Mouse (Mus musculus) cerebellum, adult 2 months (tissue): ENCODE results near the gene Elmod2. TPM values are rescaled to one million over a fixed set of nuclear protein-coding genes. Genes with fewer than 3 reads are reported as not detected.

ENCODE experiments used
- DNase-seq, 2 experiments: peaks; one replicate each; pipeline ENCODE4 v3.0.0; 2021
- H3K27ac ChIP-seq: fragments of 200-500 bp; 2 replicates; pipeline ENCODE4 v1.5.1; 2012; ENCODE audit warnings: low read length, control low read depth, inconsistent platforms; ENCODE audit not compliant: insufficient read depth
- H3K27me3 ChIP-seq: fragments of 200-500 bp; 2 replicates; pipeline ENCODE4 v1.6.1; 2012; ENCODE audit warnings: inconsistent platforms, mild to moderate bottlenecking, low read length, moderate library complexity; ENCODE audit not compliant: control insufficient read depth, insufficient read depth
- H3K4me1 ChIP-seq: fragments of 200-500 bp; 2 replicates; pipeline ENCODE4 v1.6.1; 2011; ENCODE audit warnings: low read length; ENCODE audit not compliant: control insufficient read depth, insufficient read depth
- H3K4me3 ChIP-seq: fragments of 200-500 bp; replicated peaks from 2 replicates; pipeline ENCODE3; 2011; ENCODE audit warnings: mild to moderate bottlenecking, low read depth, low read length, control low read depth; ENCODE audit not compliant: insufficient read depth
- CTCF ChIP-seq: fragments of 200-500 bp; IDR thresholded peaks from 2 replicates; pipeline ENCODE4 v1.5.1; 2011; ENCODE audit warnings: low read depth, mild to moderate bottlenecking, control low read depth, low read length, moderate library complexity, borderline replicate concordance; ENCODE audit not compliant: insufficient read depth
- POLR2A ChIP-seq: fragments of 200-500 bp; IDR thresholded peaks from 2 replicates; pipeline ENCODE4 v1.6.1; 2011; ENCODE audit warnings: low read length, control low read depth, borderline replicate concordance; ENCODE audit not compliant: insufficient read depth
- whole genome bisulfite sequencing: fragments of 180-500 bp; shearing (Covaris S2); methylation state at CpG from one replicate; pipeline ENCODE4 v1.1.7; 2018; 5-methylcytosine and 5-hydroxymethylcytosine counted together
- polyA plus RNA-seq: library from polyadenylated mRNA; depleted of rRNA; stranded (reverse); fragments of >200 nt; gene quantifications from 2 replicates; pipeline ENCODE4 v1.2.3, GENCODE M21; 2012; rRNA removed

Elmod2 gene
- polyA plus RNA-seq: 11.9 and 12.8 TPM in 2 replicates

DNA sequence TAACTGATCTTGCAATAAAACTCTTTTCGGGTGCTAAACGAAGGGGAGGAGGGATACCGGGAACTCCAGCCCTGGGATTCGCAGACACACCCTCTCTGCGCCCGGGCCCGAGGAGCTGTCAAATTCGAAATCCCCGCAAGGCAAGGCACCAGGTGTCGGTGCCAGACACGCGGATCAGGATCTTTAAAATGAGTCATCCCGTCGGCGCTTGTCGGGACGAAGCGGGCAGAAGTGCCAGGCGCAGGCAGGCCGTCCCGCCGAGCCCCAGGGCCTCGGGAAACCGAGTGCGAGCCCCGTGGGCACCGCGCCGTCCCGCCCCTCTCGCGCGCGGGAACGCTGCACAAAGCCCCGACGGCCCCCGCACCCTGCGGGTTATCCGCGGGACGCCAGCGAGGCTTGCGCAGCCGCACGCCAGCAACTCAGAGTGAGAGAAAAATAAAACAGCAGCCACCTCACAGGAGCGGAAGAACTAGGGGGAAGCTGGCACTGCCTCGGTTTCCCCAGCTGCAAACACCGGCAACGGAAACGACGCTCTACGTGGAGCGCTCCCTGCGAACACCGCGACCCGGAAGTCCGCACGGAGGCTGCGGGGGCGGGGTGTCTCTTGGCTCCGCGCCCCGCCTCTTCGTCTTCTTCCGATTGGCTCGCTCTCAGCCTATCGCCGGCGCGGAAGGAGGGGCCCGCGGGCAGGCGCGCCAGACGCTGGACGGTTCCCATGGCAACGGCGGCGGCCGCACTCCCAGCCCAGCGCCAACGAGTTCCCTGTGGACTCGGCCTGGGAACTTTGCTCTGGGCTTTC is at the start of gene Elmod2:
Elmod2 (minus strand) TSS at position 588 of the 799 bp plus-strand sequence.
- H3K4me1 ChIP-seq: no peaks in the 10 kb centered on the region
- H3K27me3 ChIP-seq: no peaks in the 10 kb centered on the region
- H3K27ac ChIP-seq: peak within 1 kb of the TSS; percentile 52
- peak; percentile 96 to 97 for DNase-seq
- H3K4me3 ChIP-seq: peak within 1 kb of the TSS; percentile 80
- under 1% methylated on average over 85 of the region's 85 CpGs for WGBS
- TF ChIP-seq POLR2A (peak; percentile 76; the same call in 1 of the 2 replicates), CTCF (no peak)

DNA sequence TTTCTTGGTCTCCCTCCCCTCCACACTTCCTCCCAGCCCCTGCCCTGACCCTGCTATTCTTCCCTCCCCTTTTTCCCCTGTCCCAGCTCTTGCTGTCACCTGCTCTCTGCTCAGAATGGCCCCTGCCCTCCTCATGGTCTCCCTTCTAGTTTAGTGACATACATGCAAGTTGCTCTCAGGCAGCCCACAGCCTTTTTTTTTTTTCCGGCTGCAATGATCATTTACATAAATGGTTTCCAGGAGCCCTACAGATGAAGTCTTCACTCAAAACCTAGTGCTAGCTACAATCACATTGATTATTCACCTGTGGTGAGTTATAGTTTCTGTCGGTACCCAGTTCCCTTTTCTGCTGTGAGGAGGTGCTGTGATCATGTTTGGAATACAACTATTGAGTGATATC is 48.7 kb upstream of the Elmod2 start:
- no peak overlapping the region for H3K4me3 ChIP-seq
- H3K4me1 ChIP-seq: no peaks in the 10 kb centered on the region
- 74% methylated on average over 2 of the region's 2 CpGs for WGBS
- H3K27ac ChIP-seq: no peak overlapping the region
- no peak for TF ChIP-seq POLR2A
- TF ChIP-seq CTCF: no peak
- DNase-seq: no peak
- no peaks in the 10 kb centered on the region; the same call in 1 of the 2 replicates for H3K27me3 ChIP-seq

DNA sequence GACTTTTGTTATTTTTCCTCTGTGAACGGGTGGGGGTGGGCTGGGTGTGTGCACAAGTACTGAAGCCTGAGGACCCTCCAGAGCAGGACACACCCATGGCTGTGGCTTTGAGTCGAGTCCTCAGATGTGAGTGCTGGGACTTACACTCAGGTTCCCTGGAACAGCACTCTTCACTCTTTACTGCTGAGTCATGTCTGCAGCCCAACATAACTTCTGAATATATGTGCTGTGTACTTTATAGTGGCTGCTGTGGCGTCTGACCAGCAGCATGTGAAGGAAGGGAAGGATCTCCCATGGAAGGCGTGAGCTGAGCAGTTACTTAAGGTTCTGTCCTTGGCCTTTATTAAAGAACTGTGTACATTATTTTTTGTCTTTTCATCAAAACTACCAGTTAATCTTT is 47.9 kb upstream of the Elmod2 start:
- no peak for TF ChIP-seq POLR2A
- TF ChIP-seq CTCF: no peak
- no peaks in the 10 kb centered on the region for H3K4me1 ChIP-seq
- DNase-seq: no peak
- H3K4me3 ChIP-seq: no peak overlapping the region
- H3K27ac ChIP-seq: no peak overlapping the region
- 69% methylated on average over 4 of the region's 4 CpGs for WGBS
- H3K27me3 ChIP-seq: no peaks in the 10 kb centered on the region; the same call in 1 of the 2 replicates

DNA sequence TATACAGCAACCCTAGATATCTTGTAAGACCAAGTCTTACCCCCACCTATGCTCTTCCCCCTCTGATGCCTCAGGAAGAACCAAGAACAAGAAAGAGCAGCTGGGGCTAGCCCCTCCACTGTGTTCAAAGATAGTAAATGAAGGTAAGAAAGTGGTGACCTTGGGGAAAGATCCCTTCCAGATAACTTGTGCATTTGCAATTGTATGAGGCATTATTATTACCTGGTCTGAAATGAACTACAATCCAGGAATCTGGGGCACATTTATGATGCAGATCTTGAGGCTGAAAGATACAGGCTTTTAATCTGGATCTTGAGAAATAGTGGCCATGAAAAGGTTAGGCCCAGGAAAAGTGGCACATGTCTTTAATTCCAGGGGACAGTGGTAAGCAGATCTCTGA is 44.9 kb upstream of the Elmod2 start:
- no peaks in the 10 kb centered on the region for H3K27me3 ChIP-seq
- H3K4me1 ChIP-seq: no peaks in the 10 kb centered on the region
- TF ChIP-seq POLR2A: no peak
- no peak for TF ChIP-seq CTCF
- DNase-seq: no peak
- no peak overlapping the region for H3K27ac ChIP-seq
- H3K4me3 ChIP-seq: no peak overlapping the region

DNA sequence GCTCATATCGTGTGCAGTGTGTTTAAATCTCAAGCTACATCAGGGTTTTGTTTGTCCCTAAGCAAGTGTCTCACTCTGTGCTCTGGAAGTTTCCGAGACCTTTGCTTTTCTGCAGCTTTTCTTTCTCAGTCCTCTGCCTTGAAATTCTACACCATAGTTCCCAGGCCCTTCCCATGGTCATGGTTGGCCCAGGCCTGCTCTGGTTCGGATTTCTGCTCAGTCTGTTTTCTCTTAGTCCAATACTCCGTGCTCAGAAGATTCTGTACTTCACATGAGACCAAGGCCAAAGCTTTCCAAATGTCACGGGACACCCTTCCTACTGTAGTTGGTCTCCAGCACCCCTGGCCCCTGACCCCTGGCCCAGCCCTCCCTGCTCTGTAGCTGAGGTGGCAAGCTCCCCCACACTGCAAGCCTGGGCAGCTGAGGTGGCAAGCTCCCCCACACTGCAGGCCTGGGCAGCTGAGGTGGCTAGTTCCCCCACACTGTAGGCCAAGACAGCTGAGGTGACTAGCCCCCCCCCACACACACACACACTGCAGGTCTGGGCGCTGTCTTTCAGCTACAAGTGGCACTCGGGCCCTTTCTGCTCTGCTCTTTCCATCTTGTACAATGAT is 31.0 kb upstream of the Elmod2 start:
- no peak for DNase-seq
- no peaks in the 10 kb centered on the region for H3K4me1 ChIP-seq
- no peak overlapping the region for H3K4me3 ChIP-seq
- no peaks in the 10 kb centered on the region for H3K27me3 ChIP-seq
- TF ChIP-seq CTCF (no peak), POLR2A (no peak)
- H3K27ac ChIP-seq: no peak overlapping the region
- WGBS: 78% methylated on average over 7 of the region's 7 CpGs

DNA sequence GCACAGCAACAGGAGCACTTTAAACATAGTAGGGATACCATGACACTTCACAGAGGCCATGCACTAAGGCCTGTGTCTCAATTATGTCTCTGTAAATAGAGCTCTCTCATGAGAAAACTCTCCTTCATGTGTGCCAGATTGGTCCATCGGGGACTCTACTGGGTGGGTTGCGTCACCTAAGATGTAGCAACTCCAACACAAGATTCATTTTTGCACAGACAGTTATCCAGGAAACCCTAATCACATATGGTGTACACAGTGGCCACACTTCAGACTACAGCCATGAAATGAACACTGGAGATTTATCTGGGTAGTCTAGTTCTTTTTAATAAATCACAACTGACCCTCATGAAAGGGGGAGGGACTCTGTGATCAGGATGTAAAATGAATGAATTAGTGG is 19.0 kb upstream of the Elmod2 start:
- TF ChIP-seq POLR2A (no peak), CTCF (no peak)
- Histone ChIP-seq H3K4me1 (no peaks in the 10 kb centered on the region), H3K27ac (no peak overlapping the region), H3K27me3 (no peaks in the 10 kb centered on the region), H3K4me3 (no peak overlapping the region)
- WGBS: 94% methylated on average over 2 of the region's 2 CpGs
- DNase-seq: no peak

DNA sequence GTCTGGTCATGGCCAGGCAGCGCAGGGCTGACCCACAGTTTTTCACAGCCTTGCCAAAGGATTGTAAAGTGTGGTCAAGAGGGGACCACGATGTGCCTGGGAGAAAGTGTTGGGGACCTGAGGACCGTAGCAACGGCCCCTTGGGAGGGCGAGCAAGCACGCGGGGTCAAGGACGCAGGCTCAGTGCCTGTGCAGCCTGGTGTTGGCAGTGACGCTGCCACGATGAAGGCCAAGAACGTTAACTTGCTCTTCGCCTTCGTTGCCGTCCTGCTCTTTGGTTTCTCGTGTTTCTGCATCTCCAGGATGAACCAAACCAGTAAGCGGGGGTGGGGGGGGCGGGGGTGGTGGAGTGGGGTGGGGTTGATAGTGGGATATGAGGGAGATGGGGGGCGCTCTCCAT is 16.0 kb upstream of the Elmod2 start, which contains the start of gene Mgat4d:
Mgat4d (plus strand) TSS at position 209 of the 400 bp plus-strand sequence.
- Histone ChIP-seq H3K4me3 (no peak within 1 kb of the TSS), H3K27ac (no peak within 1 kb of the TSS), H3K27me3 (no peaks in the 10 kb centered on the region), H3K4me1 (no peaks in the 10 kb centered on the region)
- DNase-seq: no peak
- no peak for TF ChIP-seq POLR2A
- no peak for TF ChIP-seq CTCF
- 83% methylated on average over 18 of the region's 18 CpGs for WGBS

DNA sequence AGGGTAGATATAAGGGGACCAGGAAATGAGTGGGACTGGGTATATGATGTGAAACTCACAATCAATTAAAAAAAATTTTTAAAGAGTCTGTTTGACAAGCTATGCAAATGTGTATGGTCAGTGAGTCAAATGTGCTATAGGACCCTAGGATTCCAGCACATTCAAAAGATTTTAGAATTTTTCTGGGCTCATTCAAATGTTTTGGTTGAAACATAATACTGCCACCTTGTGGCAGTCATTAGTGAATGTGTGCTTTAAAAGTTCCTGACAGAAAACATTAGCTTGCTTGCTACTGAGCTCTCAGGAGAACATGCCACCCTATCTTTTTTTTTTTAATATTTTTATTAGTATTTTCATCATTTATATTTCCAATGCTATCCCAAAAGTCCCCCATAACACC is 10.4 kb upstream of the Elmod2 start:
- TF ChIP-seq CTCF: peak; percentile 38; the same call in 1 of the 2 replicates
- no peak for TF ChIP-seq POLR2A
- Histone ChIP-seq H3K27ac (no peak overlapping the region), H3K4me1 (no peaks in the 10 kb centered on the region), H3K4me3 (no peak overlapping the region), H3K27me3 (no peaks in the 10 kb centered on the region)
- DNase-seq: peak in 1 of 2 experiments; percentile 20
